Mouse (Mus musculus) bone marrow, adult 2 months (tissue): ENCODE data around the gene Scml4. TPM values are rescaled to one million over a fixed set of nuclear protein-coding genes. Genes with fewer than 3 reads are reported as not detected.

ENCODE experiments used
- H3K27ac ChIP-seq: fragments of 200-500 bp; 2 replicates; pipeline ENCODE4 v1.5.1; 2012; ENCODE audit warnings: low read depth, mild to moderate bottlenecking, control low read depth, inconsistent platforms, low read length; ENCODE audit not compliant: control insufficient read depth, poor library complexity, insufficient read depth
- H3K4me1 ChIP-seq: fragments of 200-500 bp; 2 replicates; pipeline ENCODE4 v1.6.1; 2011; ENCODE audit warnings: low read length; ENCODE audit not compliant: control insufficient read depth, insufficient read depth
- H3K4me3 ChIP-seq: fragments of 200-500 bp; replicated peaks from 2 replicates; pipeline ENCODE3; 2011; ENCODE audit warnings: mild to moderate bottlenecking, low read depth, low read length, control low read depth; ENCODE audit not compliant: control insufficient read depth
- CTCF ChIP-seq: fragments of 200-500 bp; IDR thresholded peaks from 2 replicates; pipeline ENCODE4 v1.5.1; 2011; ENCODE audit warnings: low read length, control low read depth; ENCODE audit not compliant: control insufficient read depth, insufficient read depth
- POLR2A ChIP-seq: fragments of 200-500 bp; IDR thresholded peaks from 2 replicates; pipeline ENCODE4 v1.6.1; 2011; ENCODE audit warnings: low read depth, mild to moderate bottlenecking, control low read depth, low read length, borderline replicate concordance; ENCODE audit not compliant: control insufficient read depth
- WGBS: fragments of 180-500 bp; shearing (Covaris S2); methylation state at CpG from one replicate; pipeline ENCODE4 v1.1.7; 2018; 5-methylcytosine and 5-hydroxymethylcytosine counted together
- polyA plus RNA-seq: library from polyadenylated mRNA; stranded (reverse); fragments of >200 nt; gene quantifications from 2 replicates; pipeline ENCODE4 v1.2.4, GENCODE M21; 2011; ENCODE audit warnings: low replicate concordance; ENCODE audit not compliant: missing spikeins, insufficient read depth, insufficient read length

Gene Scml4
- polyA plus RNA-seq, 1 experiment, result 3.7 TPM

GRCm38 (mm10) chr10:43002721-43003465 is 142.7 kb downstream of the Scml4 start:
- TF ChIP-seq CTCF (no peak), POLR2A (no peak)
- Histone ChIP-seq H3K27ac (no peak overlapping the region), H3K4me1 (no peaks in the 10 kb centered on the region), H3K4me3 (no peak overlapping the region)
- 10% methylated on average over 25 of the region's 25 CpGs for WGBS

- 54% methylated on average over 5 of the region's 5 CpGs for WGBS
- Histone ChIP-seq H3K27ac (no peak overlapping the region), H3K4me1 (no peaks in the 10 kb centered on the region), H3K4me3 (no peak overlapping the region)
- TF ChIP-seq POLR2A (no peak), CTCF (no peak)
These were observed 143.2 kb downstream of the Scml4 start for GRCm38 (mm10) chr10:43003466-43003757.

- no peak overlapping the region for H3K4me3 ChIP-seq
- 79% methylated on average over 16 of the region's 16 CpGs for WGBS
- no peaks in the 10 kb centered on the region for H3K4me1 ChIP-seq
- TF ChIP-seq POLR2A (no peak), CTCF (no peak)
- no peak overlapping the region for H3K27ac ChIP-seq
These were observed 144.1 kb downstream of the Scml4 start for GRCm38 (mm10) chr10:43004174-43004734.

- WGBS, result 79% methylated on average over 4 of the region's 4 CpGs
- Histone ChIP-seq H3K4me1 (no peaks in the 10 kb centered on the region), H3K4me3 (no peak overlapping the region), H3K27ac (no peak overlapping the region)
- no peak for TF ChIP-seq POLR2A
- TF ChIP-seq CTCF, result no peak
These were observed 144.9 kb downstream of the Scml4 start for GRCm38 (mm10) chr10:43005031-43005430.

- WGBS, result 42% methylated on average over 7 of the region's 7 CpGs
- no peak overlapping the region for H3K4me3 ChIP-seq
- no peak for TF ChIP-seq POLR2A
- no peak for TF ChIP-seq CTCF
These were observed 145.5 kb downstream of the Scml4 start for GRCm38 (mm10) chr10:43005677-43006076.

GRCm38 (mm10) chr10:43006534-43006933 is 146.4 kb downstream of the Scml4 start:
- H3K27ac ChIP-seq, result no peak overlapping the region
- H3K4me1 ChIP-seq, result no peaks in the 10 kb centered on the region
- no peak for TF ChIP-seq CTCF
- no peak for TF ChIP-seq POLR2A
- 75% methylated on average over 4 of the region's 4 CpGs for WGBS
- no peak overlapping the region for H3K4me3 ChIP-seq

More at GRCm38 (mm10) chr10:43005677-43006076, 145.5 kb downstream of the Scml4 start:
- Histone ChIP-seq H3K4me1 (no peaks in the 10 kb centered on the region), H3K27ac (no peak overlapping the region)

- H3K27ac ChIP-seq, result no peak overlapping the region
- no peaks in the 10 kb centered on the region for H3K4me1 ChIP-seq
- H3K4me3 ChIP-seq, result no peak overlapping the region
- 81% methylated on average over 11 of the region's 11 CpGs for WGBS
- TF ChIP-seq CTCF (no peak), POLR2A (no peak)
These were observed 147.9 kb downstream of the Scml4 start for GRCm38 (mm10) chr10:43008116-43008515.

Other genes with a start within 250 kb of the Scml4 start
- gene Sec63, start 98.9 kb upstream of the Scml4 start, polyA plus RNA-seq, result 46.1 and 66.4 TPM in 2 replicates